Mouse (Mus musculus) frontal cortex, adult 2 months (tissue): ENCODE results near the gene Tnfsf12. TPM values are rescaled to one million over a fixed set of nuclear protein-coding genes. Genes with fewer than 3 reads are reported as not detected.

Source experiments
- DNase-seq, 2 experiments: peaks; one replicate each; pipeline ENCODE4 v3.0.0; 2022; ENCODE audit warnings: low spot score in 1 of 2; ENCODE audit errors: extremely low spot score in 1 of 2
- polyA plus RNA-seq: library from polyadenylated mRNA; depleted of rRNA; stranded (reverse); fragments of >200 nt; gene quantifications from 2 replicates; pipeline ENCODE4 v1.2.3, GENCODE M21; 2012

The Tnfsf12 gene
- polyA plus RNA-seq, 1 experiment, result 17.1 TPM

DNA sequence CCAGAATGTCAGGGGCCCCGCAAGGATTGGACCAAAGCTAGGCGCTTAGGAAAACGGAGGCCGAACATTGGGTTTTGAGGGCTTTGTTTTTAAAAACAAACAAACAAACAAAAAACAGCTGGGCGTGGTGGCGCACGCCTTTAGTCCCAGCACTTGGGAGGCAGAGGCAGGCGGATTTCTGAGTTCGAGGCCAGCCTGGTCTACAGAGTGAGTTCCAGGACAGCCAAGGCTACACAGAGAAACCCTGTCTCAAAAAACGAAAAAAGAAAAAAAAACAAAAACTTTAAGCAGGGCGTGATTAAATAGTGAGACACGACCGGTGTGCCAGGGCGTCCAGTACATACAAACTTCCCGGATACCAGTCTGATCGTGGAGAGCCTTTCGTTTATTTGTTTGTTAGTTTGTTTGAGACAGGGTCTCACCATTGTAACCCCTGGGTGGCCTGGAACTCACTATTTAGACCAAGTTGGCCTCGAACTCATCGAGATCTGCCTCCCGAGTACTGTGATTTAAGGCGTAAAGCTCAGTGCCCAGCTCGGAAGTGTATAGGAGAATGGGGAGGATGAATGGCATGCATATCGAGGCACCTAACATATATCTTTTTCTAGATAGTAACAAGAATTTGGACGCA is 13.3 kb downstream of the Tnfsf12 start:
- no peak for DNase-seq

DNA sequence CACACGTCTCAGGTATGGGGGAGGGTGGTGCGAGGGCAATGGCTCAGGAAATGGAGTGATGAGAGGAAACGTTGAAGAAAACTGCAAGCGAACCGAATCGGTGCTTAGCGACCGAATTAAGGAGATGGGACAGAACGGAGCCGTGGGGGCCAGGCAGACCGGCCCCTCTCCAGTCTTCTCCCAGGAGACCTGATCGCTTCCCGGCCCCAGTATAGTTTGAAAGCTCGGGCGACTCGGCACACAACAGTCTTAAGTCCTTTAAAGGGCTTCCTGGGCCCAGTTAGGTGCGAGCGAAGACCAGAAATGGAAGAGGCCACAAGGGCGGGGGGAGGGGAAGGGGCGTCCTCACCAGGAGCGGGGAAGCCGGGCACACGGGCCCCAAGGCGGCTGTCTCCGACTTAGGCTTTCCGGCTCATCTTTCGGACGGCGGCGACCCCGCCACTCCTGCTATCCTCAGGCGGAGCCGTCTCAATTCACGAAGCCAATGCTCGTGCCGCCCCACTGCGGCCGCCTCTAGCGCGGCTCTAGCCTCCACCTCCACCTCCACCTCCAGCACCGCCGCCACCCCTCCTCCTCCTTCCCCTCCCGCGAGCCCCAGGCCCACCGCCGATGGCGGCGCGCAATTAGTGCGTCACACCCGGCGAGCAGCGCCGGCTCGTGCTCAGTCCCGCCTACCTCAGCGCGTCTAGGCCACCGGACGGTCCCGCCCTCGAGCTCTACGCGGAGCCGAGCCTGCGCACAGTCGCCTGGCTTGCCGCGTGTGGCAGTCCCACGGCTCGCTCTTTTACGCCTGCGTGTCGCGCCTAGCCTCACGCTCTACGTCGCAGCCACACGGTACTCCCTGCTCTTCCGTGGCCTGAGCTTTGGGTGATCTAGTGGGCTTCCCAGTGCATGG is 14.1 kb downstream of the Tnfsf12 start, which contains the start of gene Senp3:
Gene Senp3 (minus strand): TSS at position 771 of the 895 bp plus-strand sequence.
- peak; percentile 94 to 97 for DNase-seq

DNA sequence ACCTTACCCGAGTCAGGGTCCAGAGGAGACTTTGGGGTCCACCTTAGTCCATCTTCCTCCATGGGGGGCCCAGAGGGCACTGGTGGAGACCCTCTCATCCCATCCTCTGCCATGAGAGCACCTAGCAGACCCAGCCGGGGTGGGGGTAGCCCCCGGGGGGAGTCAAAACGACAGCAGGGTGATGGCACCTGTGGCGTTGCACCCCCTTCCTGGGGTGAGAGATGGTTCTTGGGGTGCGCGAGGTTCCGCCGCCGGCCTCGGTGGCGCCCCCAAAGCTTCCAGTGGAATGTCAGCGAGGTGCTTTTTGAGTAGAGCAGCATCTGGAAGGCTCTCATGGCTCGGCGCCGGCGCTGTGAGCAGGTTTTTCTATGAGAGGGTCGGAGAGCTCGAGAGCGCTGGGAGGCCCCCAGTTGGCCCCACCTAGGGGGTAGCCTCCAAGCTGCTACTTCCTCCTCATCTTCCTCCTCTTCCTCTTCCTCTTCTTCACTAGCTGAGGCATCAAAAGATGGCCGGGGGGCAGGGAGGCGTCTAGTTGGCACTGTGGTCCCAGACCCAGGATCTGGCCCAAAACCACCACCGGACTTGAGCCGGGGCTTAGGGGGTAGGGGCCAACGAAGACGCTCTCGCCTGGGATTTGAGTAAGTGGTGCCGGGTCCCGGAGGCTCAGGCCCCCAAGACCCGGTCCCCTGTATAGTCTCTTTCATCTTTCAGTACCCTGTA is 15.4 kb downstream of the Tnfsf12 start:
- no peak for DNase-seq

DNA sequence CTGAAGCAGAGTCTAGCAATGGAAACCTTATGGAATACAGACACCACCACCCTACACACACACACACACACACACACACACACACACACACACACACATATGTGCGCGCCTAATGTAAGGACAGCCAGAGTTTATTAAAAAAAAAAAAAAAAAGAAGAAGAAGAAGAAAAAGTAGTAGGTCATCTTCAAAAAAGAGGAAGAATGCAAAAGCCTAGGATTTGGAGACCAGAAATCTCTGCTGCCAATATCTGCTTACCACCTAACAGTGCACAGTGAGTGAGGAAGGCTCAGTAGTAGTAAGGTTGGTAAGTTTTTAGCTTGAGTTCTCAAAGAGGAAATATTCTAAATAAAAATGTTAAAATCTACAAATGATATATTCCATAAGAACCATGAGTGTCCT is 16.5 kb downstream of the Tnfsf12 start:
- DNase-seq, result no peak

DNA sequence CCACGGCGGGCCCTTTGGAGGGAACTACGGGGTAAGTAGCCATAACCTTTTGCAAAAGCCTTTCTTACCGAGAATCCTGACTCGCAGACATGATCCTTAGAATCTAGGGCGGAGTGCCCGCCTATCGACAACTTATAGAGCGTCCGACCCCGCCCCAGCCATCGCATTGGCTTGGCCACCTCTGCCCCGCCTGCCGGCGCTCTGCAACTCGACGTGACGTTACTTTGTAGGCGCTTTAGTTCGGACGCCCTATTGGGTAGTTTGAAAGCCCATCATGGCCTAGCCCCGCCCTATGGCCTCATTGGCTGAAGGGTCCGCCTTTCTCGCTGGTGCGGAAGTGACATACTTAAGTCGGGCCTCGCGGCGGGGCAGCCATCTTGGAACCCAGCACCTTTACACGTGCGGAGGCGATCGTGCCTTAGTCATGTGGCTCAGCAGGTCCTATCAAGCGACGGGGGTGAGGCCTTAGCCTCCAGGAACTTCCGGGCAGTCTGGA is 23.4 kb downstream of the Tnfsf12 start, which contains the start of gene Eif4a1:
Gene Eif4a1 (minus strand): TSS at position 213 of the 496 bp plus-strand sequence.
- peak; percentile 100 for DNase-seq

DNA sequence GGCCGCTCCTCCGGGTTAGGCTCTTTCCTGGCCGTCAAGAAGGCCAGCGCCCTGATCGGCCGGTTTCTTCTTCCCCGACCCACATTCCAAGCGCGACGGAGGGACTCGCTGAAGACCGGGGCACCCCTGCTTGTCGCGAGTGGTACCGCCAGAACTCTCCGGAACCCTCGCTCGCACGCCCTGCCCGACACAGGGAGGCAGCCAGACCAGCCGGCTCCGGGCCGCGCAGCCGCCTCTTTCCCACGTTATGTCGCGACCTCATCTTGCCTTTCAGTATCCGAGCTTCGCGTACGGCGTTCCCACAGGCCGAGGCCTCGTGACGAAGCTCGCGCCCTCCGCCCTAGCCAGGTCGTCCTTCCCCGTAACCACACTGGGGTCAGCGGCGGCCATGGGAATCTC is 23.9 kb downstream of the Tnfsf12 start:
- no peak for DNase-seq

DNA sequence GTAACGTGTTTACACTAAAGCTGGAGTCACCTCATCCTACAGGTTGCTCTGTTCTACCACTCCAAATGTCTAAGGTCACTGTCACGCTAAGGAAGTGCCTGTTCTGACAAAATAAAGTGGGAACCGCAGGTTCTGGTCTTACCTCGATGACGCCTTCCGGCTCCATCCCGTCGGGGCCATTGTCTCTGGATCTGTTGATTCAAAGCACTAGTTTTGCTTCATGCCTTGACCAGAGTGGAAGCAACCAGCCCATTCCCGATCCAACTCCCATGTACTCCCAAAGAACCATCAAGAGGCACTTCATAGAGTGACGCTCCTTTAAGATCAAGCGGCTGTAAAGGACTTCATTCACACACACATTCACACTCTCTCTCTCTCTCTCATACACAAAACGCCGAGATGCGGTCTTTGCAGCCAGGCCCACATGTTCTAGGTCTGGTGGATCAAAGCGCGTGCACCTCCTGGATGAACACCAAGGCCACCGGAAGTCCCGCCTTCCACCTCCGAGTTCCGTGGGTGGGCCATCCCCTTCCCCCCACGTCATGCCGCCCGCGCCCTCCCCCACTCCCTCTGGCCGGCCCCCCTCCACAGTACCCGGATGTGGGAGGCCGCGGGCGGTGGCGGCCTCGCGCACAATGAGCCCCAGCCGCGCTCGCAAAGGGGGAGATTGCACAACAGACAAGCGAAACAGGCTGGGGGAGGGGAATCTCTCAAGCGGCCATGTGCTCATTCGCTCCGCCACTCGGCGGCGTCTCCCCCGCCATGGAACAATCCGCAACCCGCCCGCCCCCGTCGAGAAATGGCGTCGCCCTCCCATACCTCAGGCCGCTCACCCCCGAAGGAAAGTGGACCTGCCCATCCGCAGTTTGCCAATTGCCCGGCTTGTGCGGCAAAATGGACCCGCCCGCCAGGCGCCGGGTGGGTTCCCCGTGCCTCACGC is 24.6 kb downstream of the Tnfsf12 start:
- DNase-seq, result peak; percentile 86 to 93

DNA sequence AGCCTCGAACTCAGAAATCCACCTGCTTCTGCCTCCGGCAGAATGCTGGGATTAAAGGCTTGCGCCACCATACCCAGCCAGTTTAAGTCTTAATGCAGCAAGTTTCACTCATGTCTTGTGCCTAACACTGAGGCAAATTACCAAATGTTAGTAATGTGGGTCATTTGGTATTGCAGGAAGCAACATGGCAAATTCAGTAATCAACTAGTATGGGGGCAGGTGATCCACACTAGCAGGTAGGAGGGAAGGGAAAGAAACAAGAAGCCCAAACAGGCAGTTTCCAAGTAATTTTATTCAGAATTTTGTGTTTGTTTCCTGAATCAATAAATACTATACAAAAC is 29.0 kb downstream of the Tnfsf12 start:
- DNase-seq, result no peak

DNA sequence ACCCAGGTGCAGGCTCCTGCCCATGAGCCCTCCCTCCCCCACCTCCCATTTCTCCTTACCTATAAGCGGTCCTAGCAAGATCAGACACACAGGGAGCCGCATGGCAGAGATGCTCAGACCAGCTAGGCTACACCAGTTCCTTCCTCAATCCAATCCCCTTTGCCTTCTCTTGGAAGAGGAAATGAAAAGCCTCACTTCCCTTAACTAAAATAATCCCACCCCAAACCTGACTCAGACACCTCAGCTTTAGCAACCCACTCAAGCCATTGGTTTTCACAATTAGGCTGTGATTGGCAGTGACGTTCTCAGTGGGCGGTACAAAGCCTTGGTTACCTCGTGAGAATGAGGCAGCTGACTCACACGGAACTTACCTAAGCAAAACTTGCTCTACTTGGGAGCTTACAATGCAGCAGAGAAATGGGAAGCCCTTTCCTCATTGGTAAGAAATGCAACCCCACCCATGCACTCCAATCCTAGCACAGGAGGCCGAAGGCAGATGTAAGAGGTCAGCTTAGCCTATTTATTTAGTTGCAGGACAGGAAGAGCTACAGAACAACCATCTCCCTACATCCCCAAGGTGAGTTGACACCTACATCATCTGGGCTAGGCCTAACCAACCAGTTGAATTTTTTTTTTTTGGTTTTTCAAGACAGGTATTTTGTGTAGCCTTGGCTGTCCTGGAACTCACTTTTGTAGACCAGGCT is 29.5 kb downstream of the Tnfsf12 start, which contains the start of gene Cd68:
Gene Cd68 (minus strand): TSS at position 193 of the 704 bp plus-strand sequence.
- peak; percentile 75 to 86 for DNase-seq

DNA sequence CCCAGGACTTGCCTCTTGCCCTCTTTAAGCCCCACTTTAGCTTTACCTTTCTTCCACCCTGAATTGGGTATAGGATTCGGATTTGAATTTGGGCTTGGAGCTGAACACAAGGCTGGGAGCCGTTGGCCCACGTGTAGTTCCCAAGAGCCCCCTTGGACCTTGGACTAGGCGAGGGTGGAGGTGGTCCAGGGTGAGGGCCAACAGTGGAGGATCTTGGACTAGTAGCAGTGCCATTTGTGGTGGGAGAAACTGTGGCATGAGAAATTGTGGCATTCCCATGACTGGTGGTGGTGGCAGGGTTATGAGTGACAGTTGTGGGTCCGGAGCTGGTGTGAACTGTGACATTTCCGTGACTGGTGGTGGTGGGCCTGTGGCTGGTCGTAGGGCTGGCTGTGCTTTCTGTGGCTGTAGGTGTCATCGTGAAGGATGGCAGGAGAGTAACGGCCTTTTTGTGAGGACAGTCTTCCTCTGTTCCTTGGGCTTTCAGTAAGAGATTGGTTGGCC is 30.1 kb downstream of the Tnfsf12 start:
- DNase-seq, result no peak

DNA sequence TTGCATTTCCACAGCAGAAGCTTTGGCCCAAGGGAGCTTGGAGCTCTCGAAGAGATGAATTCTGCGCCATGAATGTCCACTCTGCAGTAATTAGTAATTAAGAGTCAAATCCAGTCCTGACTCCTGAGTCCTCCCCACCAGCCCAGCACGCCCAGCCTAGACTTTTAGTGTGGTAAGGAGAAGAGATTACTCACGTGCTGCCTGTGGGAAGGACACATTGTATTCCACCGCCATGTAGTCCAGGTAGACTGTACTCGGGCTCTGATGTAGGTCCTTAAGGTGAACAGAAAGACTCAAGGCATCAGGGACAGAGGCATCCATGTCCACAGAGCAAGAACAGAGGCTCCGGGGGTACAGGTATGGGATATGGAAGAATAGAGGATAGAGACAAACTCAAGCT is 30.8 kb downstream of the Tnfsf12 start:
- DNase-seq, result no peak

DNA sequence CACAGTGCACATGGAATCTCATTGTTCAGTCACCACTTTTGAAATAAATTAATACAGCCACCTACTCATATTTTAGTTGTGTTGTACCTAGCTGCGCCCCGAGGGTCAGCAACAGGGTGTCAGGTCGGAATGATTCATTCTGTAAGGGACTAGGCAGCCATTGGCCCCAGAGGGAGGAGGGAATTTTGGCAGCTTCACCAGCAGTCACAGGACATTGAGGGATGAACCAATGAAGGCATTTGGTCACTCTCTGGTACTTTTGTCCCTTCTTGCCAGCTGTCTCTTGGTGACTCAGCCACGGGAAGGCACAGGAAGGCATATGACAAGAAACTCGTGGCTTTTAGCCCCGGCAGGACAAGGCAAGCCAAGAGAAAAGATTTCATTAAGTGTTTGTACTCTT is 31.9 kb downstream of the Tnfsf12 start:
- DNase-seq, result no peak

DNA sequence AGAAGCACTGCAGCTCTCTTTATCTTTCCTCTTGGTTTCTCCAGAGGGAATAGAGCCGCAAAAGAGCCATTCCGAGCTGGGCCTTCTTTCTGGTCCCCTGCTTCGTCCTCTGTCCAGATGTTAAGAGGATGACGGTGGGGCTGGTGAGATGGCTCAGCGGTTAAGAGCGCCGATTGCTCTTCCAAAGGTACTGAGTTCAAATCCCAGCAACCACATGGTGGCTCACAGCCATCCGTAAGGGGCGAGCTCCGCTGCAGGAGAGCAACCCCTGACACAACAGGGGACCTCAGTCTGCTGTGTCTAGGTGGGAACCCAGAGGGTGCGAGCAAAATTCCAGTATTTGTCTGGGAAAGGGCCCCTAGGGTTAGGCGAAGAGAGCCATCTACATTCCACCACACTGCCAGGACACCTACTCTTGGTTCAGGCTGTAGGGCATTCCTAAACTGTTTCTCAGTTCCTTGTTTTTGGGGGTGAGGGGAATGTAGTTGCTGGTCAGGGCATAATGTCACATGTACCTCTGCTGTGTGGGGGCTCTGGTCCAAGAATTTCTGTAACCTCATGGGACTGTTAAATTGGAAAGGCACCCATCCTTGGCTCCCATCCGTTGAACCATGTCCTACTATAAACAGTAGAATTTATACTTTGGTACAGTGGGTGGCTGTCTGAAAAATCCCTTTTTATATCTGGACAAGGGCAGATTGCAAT is 32.5 kb downstream of the Tnfsf12 start:
- DNase-seq, result no peak

DNA sequence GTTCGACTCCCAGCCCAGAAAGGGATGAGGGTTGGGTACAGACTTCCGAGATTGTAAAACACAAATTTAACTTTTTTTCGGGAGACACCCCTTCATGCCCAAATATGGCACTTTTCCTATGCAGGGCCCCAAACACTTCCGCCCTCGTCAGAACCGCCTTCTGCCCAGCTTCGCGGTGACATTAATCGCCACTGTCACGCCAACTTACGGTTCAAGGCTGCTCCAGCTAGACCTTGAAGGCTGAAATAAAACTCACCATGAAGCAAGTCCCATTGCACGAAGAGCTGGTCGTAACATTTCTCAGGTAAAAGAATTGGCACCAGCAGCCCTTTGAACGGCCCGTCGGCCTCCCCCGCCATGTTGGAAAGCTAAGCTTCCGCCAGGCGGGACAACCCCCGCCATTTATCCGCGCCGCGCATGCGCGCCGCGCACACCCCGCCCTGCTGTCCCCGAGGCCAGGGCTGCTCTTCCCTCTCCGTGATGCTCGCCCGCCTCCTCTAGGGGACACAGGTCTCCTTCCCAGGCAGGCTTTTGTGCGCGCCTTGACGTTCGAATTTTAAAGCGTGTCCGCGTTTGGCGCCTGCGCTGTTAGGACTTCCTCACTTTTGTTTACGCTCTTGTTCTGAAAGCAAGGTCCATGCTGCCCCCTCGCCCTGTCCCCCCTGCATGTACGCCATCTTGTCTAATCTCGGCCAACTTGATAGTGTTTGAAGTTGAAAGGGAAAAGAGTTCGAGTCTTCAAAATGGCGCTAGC is 33.3 kb downstream of the Tnfsf12 start, which contains the start of gene Mpdu1:
Gene Mpdu1 (minus strand): TSS at position 430 of the 754 bp plus-strand sequence.
- peak; percentile 93 to 94 for DNase-seq

DNA sequence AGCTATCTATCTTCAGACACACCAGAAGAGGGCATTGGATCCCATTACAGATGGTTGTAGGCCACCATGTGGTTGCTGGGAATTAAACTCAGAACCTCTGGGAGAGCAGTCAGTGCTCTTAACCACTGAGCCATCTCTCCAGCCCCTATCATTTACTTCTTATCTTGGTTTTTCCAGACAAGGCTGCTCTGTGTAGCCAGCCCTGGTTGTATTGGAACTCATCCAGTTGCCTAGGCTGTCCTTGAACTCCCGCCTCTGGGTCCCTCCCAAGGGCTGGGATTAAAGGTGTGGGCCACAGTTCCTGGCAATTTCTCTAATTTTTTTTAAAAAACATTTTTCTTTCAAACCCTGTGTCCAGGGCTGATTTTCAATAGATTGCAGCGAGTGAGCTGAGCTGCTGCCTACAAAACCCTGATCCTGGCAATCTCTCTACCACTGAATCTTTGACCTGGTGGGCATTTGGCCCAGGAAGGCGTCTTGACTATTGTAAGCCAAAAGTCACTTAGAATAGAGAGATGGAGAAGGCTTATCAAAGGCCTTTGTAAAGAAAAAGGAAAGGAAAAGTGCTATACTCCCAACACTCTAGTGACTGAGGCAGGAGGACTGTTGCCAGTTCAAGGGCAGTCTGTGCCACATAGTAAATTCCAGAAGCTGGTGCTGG is 34.3 kb downstream of the Tnfsf12 start:
- no peak for DNase-seq

DNA sequence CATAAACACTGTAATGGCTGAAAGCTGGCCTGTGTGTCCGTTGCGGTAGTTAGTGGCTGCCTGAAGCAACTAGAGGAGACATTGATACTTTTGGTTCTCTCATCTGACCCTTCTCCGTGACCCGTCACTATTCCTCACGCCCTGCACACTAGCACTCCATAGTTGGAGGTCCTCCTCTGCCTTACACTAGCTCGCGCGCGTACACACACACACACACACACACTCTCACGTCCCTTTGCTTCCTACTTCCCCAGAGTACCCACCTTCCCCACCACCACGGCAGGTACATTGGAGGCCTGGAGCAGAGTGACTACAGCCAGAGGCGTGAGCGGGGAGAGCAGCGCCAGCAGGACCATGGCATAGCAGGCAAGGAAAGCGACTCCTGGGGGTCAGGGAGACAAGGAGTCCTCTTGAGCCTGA is 38.2 kb downstream of the Tnfsf12 start:
- no peak for DNase-seq
